Mouse (Mus musculus) CH12.LX (cell line): ENCODE results near the gene Tmed2. TPM values are rescaled to one million over a fixed set of nuclear protein-coding genes. Genes with fewer than 3 reads are reported as not detected.

ENCODE experiments used
- DNase-seq: peaks from one replicate; pipeline ENCODE4 v3.0.0-alpha.2; 2013; ENCODE audit errors: extremely low read depth
- H3K27ac ChIP-seq: 2 replicates; pipeline ENCODE4 v1.5.1; 2012; ENCODE audit warnings: low read depth, mild to moderate bottlenecking, control low read depth, moderate library complexity; ENCODE audit not compliant: insufficient read depth
- H3K27me3 ChIP-seq: replicated peaks from 2 replicates; pipeline ENCODE3; 2012; ENCODE audit warnings: inconsistent platforms
- H3K36me3 ChIP-seq, 2 experiments: replicated peaks in 1 of 2; 2 replicates each; pipeline versions ENCODE3 to v1.6.1; 2012; ENCODE audit warnings: inconsistent platforms in 1 of 2, low read length in 1 of 2, mild to moderate bottlenecking in 1 of 2, mixed read lengths in 1 of 2, moderate library complexity in 1 of 2; ENCODE audit not compliant: control insufficient read depth in 1 of 2, insufficient read depth in 1 of 2
- H3K4me1 ChIP-seq, 2 experiments: 2 replicates each; pipeline ENCODE4 v1.6.1; 2012; ENCODE audit warnings: inconsistent platforms in 1 of 2, moderate library complexity in 1 of 2; ENCODE audit not compliant: insufficient read depth in 2 of 2, control insufficient read depth in 1 of 2
- H3K4me2 ChIP-seq: 2 replicates; pipeline ENCODE4 v1.6.1; 2012; ENCODE audit warnings: low read depth, mild to moderate bottlenecking, control low read depth; ENCODE audit not compliant: poor library complexity, insufficient read depth, severe bottlenecking
- H3K4me3 ChIP-seq, 3 experiments: fragments of 150-350 bp in 1 of 3; sonication (generic) in 1 of 3; replicated peaks in 1 of 3; 2 replicates each; pipeline versions ENCODE3 to v1.5.1; 2011 to 2012; ENCODE audit warnings: low read depth in 2 of 3, low read length in 2 of 3, mild to moderate bottlenecking in 2 of 3, moderate library complexity in 2 of 3, control low read depth in 1 of 3, improper control_type of control experiment in 1 of 3, inconsistent platforms in 1 of 3, mixed read lengths in 1 of 3; ENCODE audit not compliant: poor library complexity in 1 of 3
- H3K79me2 ChIP-seq: replicated peaks from 2 replicates; pipeline ENCODE4 v1.6.1; 2012; ENCODE audit warnings: mild to moderate bottlenecking, moderate library complexity; ENCODE audit not compliant: control insufficient read depth, poor library complexity, insufficient read depth, severe bottlenecking; ENCODE audit errors: extremely low read depth
- H3K9ac ChIP-seq: 2 replicates; pipeline ENCODE4 v1.6.1; 2012; ENCODE audit warnings: low read depth, mild to moderate bottlenecking, control low read depth, moderate library complexity; ENCODE audit not compliant: insufficient read depth
- H3K9me3 ChIP-seq: replicated peaks from 2 replicates; pipeline ENCODE3; 2012; ENCODE audit warnings: low read length, inconsistent platforms, mixed read lengths
- CHD1 ChIP-seq: IDR thresholded peaks from 2 replicates; pipeline ENCODE4 v1.6.1; 2012; ENCODE audit warnings: low read depth, low read length, improper control_type of control experiment, inconsistent platforms
- GABPA ChIP-seq: IDR thresholded peaks from 2 replicates; pipeline ENCODE4 v1.6.1; 2012; ENCODE audit warnings: low read depth, low read length, improper control_type of control experiment, inconsistent platforms; ENCODE audit not compliant: insufficient replicate concordance
- KAT2A ChIP-seq: IDR thresholded peaks from 2 replicates; pipeline ENCODE4 v1.6.1; 2012; ENCODE audit warnings: low read length, improper control_type of control experiment, inconsistent platforms; ENCODE audit not compliant: insufficient replicate concordance
- MAFK ChIP-seq: IDR thresholded peaks from 2 replicates; pipeline ENCODE4 v1.6.1; 2011; ENCODE audit warnings: low read length, improper control_type of control experiment; ENCODE audit not compliant: insufficient replicate concordance
- MAX ChIP-seq: IDR thresholded peaks from 2 replicates; pipeline ENCODE4 v1.6.1; 2011; ENCODE audit warnings: low read length, improper control_type of control experiment
- MEF2A ChIP-seq: IDR thresholded peaks from 2 replicates; pipeline ENCODE4 v1.6.1; 2014; ENCODE audit warnings: low read depth, mild to moderate bottlenecking, inconsistent platforms, low read length, improper control_type of control experiment, borderline replicate concordance
- MXI1 ChIP-seq: IDR thresholded peaks from 2 replicates; pipeline ENCODE4 v1.6.1; 2011; ENCODE audit warnings: mild to moderate bottlenecking, low read depth, low read length, improper control_type of control experiment
- MYC ChIP-seq: IDR thresholded peaks from 2 replicates; pipeline ENCODE4 v1.6.1; 2011; ENCODE audit warnings: low read depth, mild to moderate bottlenecking, improper control_type of control experiment, low read length
- POLR2A ChIP-seq: IDR thresholded peaks from 2 replicates; pipeline ENCODE4 v1.6.1; 2011; ENCODE audit warnings: low read depth, mild to moderate bottlenecking, improper control_type of control experiment, low read length
- POLR2AphosphoS2 ChIP-seq: IDR thresholded peaks from 2 replicates; pipeline ENCODE4 v1.6.1; 2011; ENCODE audit warnings: low read depth, low read length, improper control_type of control experiment
- RAD21 ChIP-seq: IDR thresholded peaks from 2 replicates; pipeline ENCODE4 v1.6.1; 2011; ENCODE audit warnings: low read depth, mild to moderate bottlenecking, low read length, improper control_type of control experiment, moderate library complexity
- RCOR1 ChIP-seq: conservative IDR thresholded peaks from 2 replicates; pipeline ENCODE4 v1.6.1; 2012; ENCODE audit warnings: low read depth, mild to moderate bottlenecking, inconsistent platforms, low read length, improper control_type of control experiment
- SMC3 ChIP-seq: IDR thresholded peaks from 2 replicates; pipeline ENCODE4 v1.6.1; 2011; ENCODE audit warnings: low read depth, low read length, improper control_type of control experiment
- USF1 ChIP-seq: IDR thresholded peaks from 2 replicates; pipeline ENCODE4 v1.6.1; 2014; ENCODE audit warnings: low read depth, mild to moderate bottlenecking, inconsistent platforms, low read length, improper control_type of control experiment
- ZC3H11A ChIP-seq: IDR thresholded peaks from 2 replicates; pipeline ENCODE4 v1.6.1; 2012; ENCODE audit warnings: low read depth, mild to moderate bottlenecking, inconsistent platforms, low read length, improper control_type of control experiment
- ZMIZ1 ChIP-seq: IDR thresholded peaks from 2 replicates; pipeline ENCODE4 v1.6.1; 2012; ENCODE audit warnings: low read depth, mild to moderate bottlenecking, inconsistent platforms, low read length, improper control_type of control experiment
- dilution Hi-C: fragments of 300-500 bp; cut with MboI; formaldehyde crosslinking; loops from 2 replicates; pipeline ENCODE4 v1.14.3; 2020; ENCODE audit warnings: low sequenced_read_pairs; ENCODE audit not compliant: extremely low pct_unique_long_range_greater_than_20kb, extremely low pct_ligation_motif_present
- in situ Hi-C: fragments of 300-500 bp; cut with MboI; formaldehyde crosslinking; loops from 3 replicates; pipeline ENCODE4 v1.14.3; 2019; ENCODE audit warnings: low sequenced_read_pairs, low pct_ligation_motif_present, low pct_unique_long_range_greater_than_20kb, mixed read lengths
- polyA plus RNA-seq: library from polyadenylated mRNA; unstranded; fragments of >175 nt; gene quantifications from 2 replicates; pipeline ENCODE4 v1.2.1, GENCODE M21; 2012; ENCODE audit warnings: low read depth; ENCODE audit not compliant: insufficient read length
- total RNA-seq, 2 experiments: library from RNA; depleted of rRNA; stranded (reverse); fragments of 300-350 nt in 1 of 2; fragments of >200 nt in 1 of 2; gene quantifications; 2 replicates each; pipeline ENCODE4 v1.2.3; 2012 to 2014

Gene Tmed2
- total and polyA plus RNA-seq, 3 experiments = 205 to 769 (median 301) TPM

- Histone ChIP-seq H3K4me1 (peaks cover 11 to 19% of the 10 kb centered on the region in 2 experiments; a peak in 3 of 4 replicates), H3K4me2 (no peak overlapping the region), H3K36me3 (no peaks in the 10 kb centered on the region), H3K4me3 (no peak overlapping the region), H3K9me3 (no peaks in the 10 kb centered on the region), H3K27ac (no peak overlapping the region), H3K79me2 (no peaks in the 10 kb centered on the region), H3K27me3 (peaks cover 4% of the 10 kb centered on the region), H3K9ac (no peak overlapping the region)
- in situ Hi-C loops = loop anchor here (5.0 kb wide), 1 partner anchor 37 kb away; no protein-coding TSS in a partner anchor
- TF ChIP-seq MYC = no peak
- TF ChIP-seq MXI1 = no peak
- no peak for TF ChIP-seq MEF2A
- no peak for TF ChIP-seq RAD21
- TF ChIP-seq KAT2A = no peak
- no peak for TF ChIP-seq CHD1
- TF ChIP-seq POLR2AphosphoS2 = no peak
- no peak for TF ChIP-seq MAFK
- no peak for TF ChIP-seq ZMIZ1
- no peak for TF ChIP-seq SMC3
- no peak for DNase-seq
- dilution Hi-C loops = no loop called here
These were observed 11.3 kb upstream of the Tmed2 start for GRCm38 (mm10) chr5:124529191-124529651.

GRCm38 (mm10) chr5:124529697-124530096 is 10.8 kb upstream of the Tmed2 start:
- dilution Hi-C loops (no loop called here), in situ Hi-C loops (loop anchor here (5.0 kb wide), 2 partner anchors 37 to 92 kb away; partner anchors contain the start of gene Kmt5a)
- H3K4me1 ChIP-seq = peaks cover 11 to 19% of the 10 kb centered on the region in 2 experiments; a peak in 3 of 4 replicates
- H3K36me3 ChIP-seq = no peaks in the 10 kb centered on the region
- no peak overlapping the region for H3K9ac ChIP-seq
- H3K4me2 ChIP-seq = no peak overlapping the region
- peaks cover 4% of the 10 kb centered on the region for H3K27me3 ChIP-seq
- H3K79me2 ChIP-seq = no peaks in the 10 kb centered on the region
- DNase-seq = no peak
- no peak overlapping the region for H3K27ac ChIP-seq
- no peak overlapping the region for H3K4me3 ChIP-seq
- TF ChIP-seq POLR2A = no peak
- TF ChIP-seq ZMIZ1 = no peak
- no peak for TF ChIP-seq MAFK
- no peak for TF ChIP-seq RCOR1
- TF ChIP-seq GABPA = no peak
- TF ChIP-seq ZC3H11A = no peak
- TF ChIP-seq USF1 = no peak
- TF ChIP-seq MAX = no peak
- TF ChIP-seq, all 38 proteins: peak for 0
- no peaks in the 10 kb centered on the region for H3K9me3 ChIP-seq
